Mouse (Mus musculus): ENCODE data around the gene Fbxl16. TPM values are rescaled to one million over a fixed set of nuclear protein-coding genes. Genes with fewer than 3 reads are reported as not detected.

Fbxl16 gene
- polyA plus RNA-seq, 1 experiment from 2014 or later = 43.5 TPM

DNA sequence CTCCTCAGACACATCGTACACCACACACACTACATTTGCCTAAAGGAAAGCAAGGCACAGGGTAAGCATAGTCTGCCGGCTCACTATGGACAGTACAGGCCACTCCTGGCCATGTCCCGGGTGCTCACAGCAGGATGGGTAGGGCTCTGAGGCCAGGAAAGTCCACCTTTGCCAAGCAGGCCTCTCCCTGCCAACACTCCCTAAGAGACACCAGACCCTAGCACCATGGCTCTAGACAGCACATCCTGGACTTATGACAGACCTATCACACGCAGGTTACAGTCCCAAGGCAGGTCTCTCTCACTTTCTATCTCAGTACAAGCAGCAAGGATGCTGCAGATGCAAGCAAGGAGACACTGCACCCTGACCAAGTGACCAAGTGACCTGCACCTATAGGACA is 34.2 kb downstream of the Fbxl16 start:
- Histone ChIP-seq H3K4me2 (ENCODE audit: low read length) (peak overlapping the region; percentile 89; the same call in 1 of the 2 replicates), H3K4me1 (replicated peaks; ENCODE audit: control insufficient read depth, insufficient read depth, low read length) (peaks cover 19% of the 10 kb centered on the region), H3K36me3 (ENCODE audit: control insufficient read depth, insufficient read depth) (peaks cover 26% of the 10 kb centered on the region), H3K27ac (ENCODE audit: low read length) (no peak overlapping the region), H3K9me3 (ENCODE audit: control insufficient read depth, low read length) (no peaks in the 10 kb centered on the region), H3K4me3 (replicated peaks; ENCODE audit: low read length) (peak overlapping the region; percentile 87; the same call in 1 of the 2 replicates), H3K9ac (replicated peaks; ENCODE audit: low read depth, low read length) (no peak overlapping the region; the same call in 1 of the 2 replicates), H3K27me3 (replicated peaks; ENCODE audit: control insufficient read depth, insufficient read depth, low read length) (no peaks in the 10 kb centered on the region)
- no peak for ATAC-seq
- whole genome bisulfite sequencing = 91% methylated on average over 4 of the region's 4 CpGs

GRCm38 (mm10) chr17:25843636-25844395 is 34.9 kb downstream of the Fbxl16 start:
- peaks cover 26% of the 10 kb centered on the region for H3K36me3 ChIP-seq (ENCODE audit: control insufficient read depth, insufficient read depth)
- H3K9me3 ChIP-seq (ENCODE audit: control insufficient read depth, low read length) = no peaks in the 10 kb centered on the region
- H3K4me3 ChIP-seq (replicated peaks; ENCODE audit: low read length) = peak overlapping the region; percentile 87
- H3K27ac ChIP-seq (ENCODE audit: low read length) = peak overlapping the region; percentile 66
- no peaks in the 10 kb centered on the region for H3K27me3 ChIP-seq (replicated peaks; ENCODE audit: control insufficient read depth, insufficient read depth, low read length)
- H3K4me1 ChIP-seq (replicated peaks; ENCODE audit: control insufficient read depth, insufficient read depth, low read length) = peaks cover 16% of the 10 kb centered on the region
- ATAC-seq = peak; percentile 8; the same call in 1 of the 2 replicates
- H3K4me2 ChIP-seq (ENCODE audit: low read length) = peak overlapping the region; percentile 89
- H3K9ac ChIP-seq (replicated peaks; ENCODE audit: low read depth, low read length) = peak overlapping the region; percentile 78
- 3% methylated on average over 38 of the region's 38 CpGs for WGBS

DNA sequence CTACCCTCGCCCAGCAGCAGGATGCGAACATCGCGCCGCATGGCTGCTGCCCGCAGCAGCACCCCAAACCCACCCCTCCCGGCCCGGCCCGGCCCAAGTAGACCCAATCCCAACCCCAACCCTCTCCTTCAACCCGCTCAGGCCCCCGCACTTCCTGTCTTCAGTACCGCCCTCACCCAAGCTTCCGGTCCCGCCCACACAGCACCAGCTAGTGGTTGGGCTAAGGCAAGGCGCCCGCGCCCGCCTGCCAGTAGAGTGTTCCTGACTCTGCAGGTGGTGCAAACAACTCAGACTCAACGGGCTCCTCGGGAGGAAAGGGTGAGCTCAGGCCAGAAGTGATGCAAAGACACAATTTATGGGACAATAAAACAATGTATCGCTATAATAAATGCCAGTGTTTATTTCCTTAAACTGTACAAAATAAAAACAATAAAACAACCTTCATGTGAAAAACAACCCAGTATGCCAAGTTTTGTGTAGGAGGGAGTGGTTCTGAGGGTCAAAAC is 35.6 kb downstream of the Fbxl16 start, which contains the start of gene Rhot2:
Gene Rhot2, minus strand, starts transcription at position 456 of the 506 bp plus-strand sequence.
- Histone ChIP-seq H3K27ac (ENCODE audit: low read length) (peak within 1 kb of the TSS; percentile 66), H3K4me3 (replicated peaks; ENCODE audit: low read length) (peak within 1 kb of the TSS; percentile 87), H3K36me3 (ENCODE audit: control insufficient read depth, insufficient read depth) (peaks cover 20% of the 10 kb centered on the region), H3K4me2 (ENCODE audit: low read length) (peak within 1 kb of the TSS; percentile 89), H3K9me3 (ENCODE audit: control insufficient read depth, low read length) (no peaks in the 10 kb centered on the region), H3K27me3 (replicated peaks; ENCODE audit: control insufficient read depth, insufficient read depth, low read length) (no peaks in the 10 kb centered on the region), H3K9ac (replicated peaks; ENCODE audit: low read depth, low read length) (peak within 1 kb of the TSS; percentile 78), H3K4me1 (replicated peaks; ENCODE audit: control insufficient read depth, insufficient read depth, low read length) (peaks cover 16% of the 10 kb centered on the region)
- ATAC-seq = peak; percentile 98
- WGBS = 1% methylated on average over 21 of the region's 21 CpGs

DNA sequence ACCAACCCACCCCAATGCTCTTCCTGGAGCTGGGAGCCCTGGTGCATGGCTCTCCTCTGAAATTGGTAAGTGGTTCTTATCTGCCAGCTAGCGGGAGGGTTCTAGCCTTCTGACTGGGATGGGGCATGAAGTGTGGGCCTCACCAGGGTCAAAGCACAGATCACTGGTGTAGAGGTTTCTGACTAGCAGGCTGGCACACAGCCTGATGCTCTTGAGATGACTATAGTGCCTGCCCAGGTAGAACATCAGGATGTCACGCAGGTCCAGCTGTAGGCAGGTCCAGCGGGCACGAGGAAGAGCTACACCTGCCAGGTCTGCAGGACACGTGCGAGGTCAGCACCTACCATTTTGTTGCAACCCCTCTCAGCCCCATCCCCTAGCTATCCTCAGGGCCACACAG is 51.3 kb downstream of the Fbxl16 start:
- Histone ChIP-seq H3K27ac (ENCODE audit: low read length) (no peak overlapping the region), H3K4me1 (replicated peaks; ENCODE audit: control insufficient read depth, insufficient read depth, low read length) (peaks cover 16% of the 10 kb centered on the region), H3K9me3 (ENCODE audit: control insufficient read depth, low read length) (no peaks in the 10 kb centered on the region), H3K27me3 (replicated peaks; ENCODE audit: control insufficient read depth, insufficient read depth, low read length) (no peaks in the 10 kb centered on the region), H3K4me3 (replicated peaks; ENCODE audit: low read length) (no peak overlapping the region; the same call in 1 of the 2 replicates), H3K36me3 (ENCODE audit: control insufficient read depth, insufficient read depth) (no peaks in the 10 kb centered on the region), H3K9ac (replicated peaks; ENCODE audit: low read depth, low read length) (peak overlapping the region; percentile 72; the same call in 1 of the 2 replicates), H3K4me2 (ENCODE audit: low read length) (peak overlapping the region; percentile 90)
- WGBS = 95% methylated on average over 6 of the region's 6 CpGs
- no peak for ATAC-seq

GRCm38 (mm10) chr17:25860832-25861703 is 52.2 kb downstream of the Fbxl16 start, which contains the start of gene Wdr90:
TSS of gene Wdr90 (minus strand) at chr17:25861501.
- Histone ChIP-seq H3K27ac (ENCODE audit: low read length) (peak within 1 kb of the TSS; percentile 80), H3K27me3 (replicated peaks; ENCODE audit: control insufficient read depth, insufficient read depth, low read length) (no peaks in the 10 kb centered on the region), H3K9me3 (ENCODE audit: control insufficient read depth, low read length) (no peaks in the 10 kb centered on the region), H3K4me3 (replicated peaks; ENCODE audit: low read length) (peak within 1 kb of the TSS; percentile 75), H3K4me2 (ENCODE audit: low read length) (peak within 1 kb of the TSS; percentile 90), H3K4me1 (replicated peaks; ENCODE audit: control insufficient read depth, insufficient read depth, low read length) (peaks cover 16% of the 10 kb centered on the region), H3K36me3 (ENCODE audit: control insufficient read depth, insufficient read depth) (no peaks in the 10 kb centered on the region), H3K9ac (replicated peaks; ENCODE audit: low read depth, low read length) (peak within 1 kb of the TSS; percentile 72)
- ATAC-seq = peak; percentile 98
- WGBS = 2% methylated on average over 65 of the region's 65 CpGs

- H3K9me3 ChIP-seq (ENCODE audit: control insufficient read depth, low read length) = no peaks in the 10 kb centered on the region
- no peaks in the 10 kb centered on the region for H3K27me3 ChIP-seq (replicated peaks; ENCODE audit: control insufficient read depth, insufficient read depth, low read length)
- H3K27ac ChIP-seq (ENCODE audit: low read length) = peak overlapping the region; percentile 80
- 10% methylated on average over 6 of the region's 6 CpGs for WGBS
- ATAC-seq = peak; percentile 24
- H3K9ac ChIP-seq (replicated peaks; ENCODE audit: low read depth, low read length) = peak overlapping the region; percentile 72
- no peaks in the 10 kb centered on the region for H3K36me3 ChIP-seq (ENCODE audit: control insufficient read depth, insufficient read depth)
- peaks cover 16% of the 10 kb centered on the region for H3K4me1 ChIP-seq (replicated peaks; ENCODE audit: control insufficient read depth, insufficient read depth, low read length)
- peak overlapping the region; percentile 75 for H3K4me3 ChIP-seq (replicated peaks; ENCODE audit: low read length)
- peak overlapping the region; percentile 90 for H3K4me2 ChIP-seq (ENCODE audit: low read length)
These were observed 53.1 kb downstream of the Fbxl16 start for GRCm38 (mm10) chr17:25861704-25862612.

GRCm38 (mm10) chr17:25863681-25864080 is 54.8 kb downstream of the Fbxl16 start:
- no peaks in the 10 kb centered on the region for H3K9me3 ChIP-seq (ENCODE audit: control insufficient read depth, low read length)
- H3K27ac ChIP-seq (ENCODE audit: low read length) = no peak overlapping the region
- H3K4me2 ChIP-seq (ENCODE audit: low read length) = no peak overlapping the region
- H3K4me3 ChIP-seq (replicated peaks; ENCODE audit: low read length) = no peak overlapping the region
- 94% methylated on average over 6 of the region's 6 CpGs for WGBS
- no peak overlapping the region for H3K9ac ChIP-seq (replicated peaks; ENCODE audit: low read depth, low read length)
- peaks cover 25% of the 10 kb centered on the region for H3K4me1 ChIP-seq (replicated peaks; ENCODE audit: control insufficient read depth, insufficient read depth, low read length)
- no peaks in the 10 kb centered on the region for H3K36me3 ChIP-seq (ENCODE audit: control insufficient read depth, insufficient read depth)
- no peaks in the 10 kb centered on the region for H3K27me3 ChIP-seq (replicated peaks; ENCODE audit: control insufficient read depth, insufficient read depth, low read length)
- no peak for ATAC-seq

- ATAC-seq = no peak
- no peaks in the 10 kb centered on the region for H3K27me3 ChIP-seq (replicated peaks; ENCODE audit: control insufficient read depth, insufficient read depth, low read length)
- peaks cover 28% of the 10 kb centered on the region for H3K4me1 ChIP-seq (replicated peaks; ENCODE audit: control insufficient read depth, insufficient read depth, low read length)
- 93% methylated on average over 14 of the region's 14 CpGs for WGBS
- no peak overlapping the region for H3K4me3 ChIP-seq (replicated peaks; ENCODE audit: low read length)
- H3K27ac ChIP-seq (ENCODE audit: low read length) = no peak overlapping the region
- no peak overlapping the region for H3K9ac ChIP-seq (replicated peaks; ENCODE audit: low read depth, low read length)
- no peaks in the 10 kb centered on the region for H3K9me3 ChIP-seq (ENCODE audit: control insufficient read depth, low read length)
- no peaks in the 10 kb centered on the region for H3K36me3 ChIP-seq (ENCODE audit: control insufficient read depth, insufficient read depth)
- no peak overlapping the region for H3K4me2 ChIP-seq (ENCODE audit: low read length)
These were observed 55.4 kb downstream of the Fbxl16 start for GRCm38 (mm10) chr17:25864311-25864710.
